Comparison of ENCODE assay signal across 9 mouse cellular contexts in the genomic region with DNA sequence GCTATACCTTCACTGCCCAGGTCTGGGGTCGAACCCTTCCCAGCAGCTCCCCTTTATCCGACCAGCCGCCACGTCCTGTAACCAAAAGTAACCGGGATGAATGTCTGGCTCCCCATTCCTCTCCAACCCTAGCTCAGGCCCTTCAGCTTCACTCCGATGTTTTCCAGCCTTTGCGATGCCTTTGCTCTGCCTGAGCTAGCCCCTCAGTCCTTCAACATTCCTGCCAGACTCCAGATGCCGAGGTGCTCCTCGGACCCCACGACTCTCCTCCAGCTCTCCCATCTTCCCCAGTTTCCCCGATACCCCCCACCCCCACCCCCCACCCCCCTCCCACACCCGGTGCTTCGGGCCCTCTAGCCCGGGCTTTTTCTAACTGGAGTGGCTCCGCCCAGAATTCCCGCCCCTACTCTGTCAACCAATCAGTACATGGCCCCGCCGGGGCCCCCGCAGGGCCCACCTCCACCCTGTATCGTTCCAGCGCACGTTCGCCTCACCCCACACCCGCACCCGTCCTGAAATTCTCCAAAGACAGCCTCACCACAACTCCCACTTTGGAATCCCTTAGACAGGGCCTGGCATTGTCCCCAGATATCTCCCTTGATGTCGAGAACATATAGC. TPM values are rescaled to one million over a fixed set of nuclear protein-coding genes. Genes with fewer than 3 reads are reported as not detected.
DNase-seq lines count a peak whose midpoint lies in the region; ATAC-seq and TF ChIP-seq lines count a peak whose summit lies in the region.
"Had no signal": no experiment of that assay in that cellular context is flagged by ENCODE, and none has a peak within 500 bp of the region (broad histone marks: within the 10 kb centered on the region; RNA-seq: fewer than 3 reads in every experiment).

No protein-coding gene starts in this region.

- peak; percentile 72 for ATAC-seq in heart, embryonic 12.5 days (ENCODE audit: insufficient number of reproducible peaks, low FRiP score)
- peak; percentile 61 for ATAC-seq in heart, postnatal 0 days (ENCODE audit: insufficient read depth, low read depth)
- ATAC-seq in liver, embryonic 16.5 days (ENCODE audit: low read depth), result peak; percentile 67
- ATAC-seq: Patski had no signal

- no peaks in the 10 kb centered on the region for H3K27me3 ChIP-seq in heart, embryonic 12.5 days (replicated peaks)
- H3K27me3 ChIP-seq in heart, postnatal 0 days (ENCODE audit: control insufficient read depth, insufficient read depth, low read length), result no peaks in the 10 kb centered on the region
- H3K27me3 ChIP-seq in liver, embryonic 16.5 days (ENCODE audit: control insufficient read depth, insufficient read depth, low read depth, low read length), result no peaks in the 10 kb centered on the region; the same call in 1 of the 2 replicates

- peak overlapping the region; percentile 98 for H3K27ac ChIP-seq in heart, embryonic 12.5 days (ENCODE audit: poor library complexity, severe bottlenecking)
- peak overlapping the region; percentile 51 for H3K27ac ChIP-seq in heart, postnatal 0 days (ENCODE audit: low read depth)
- peak overlapping the region; percentile 72 for H3K27ac ChIP-seq in liver, embryonic 16.5 days (ENCODE audit: low read length)

- WGBS in heart, embryonic 12.5 days, result 45% methylated on average over 26 of the region's 26 CpGs
- WGBS in heart, postnatal 0 days, result 38% methylated on average over 26 of the region's 26 CpGs
- WGBS in liver, embryonic 16.5 days (ENCODE audit: insufficient replicate concordance), result 37% methylated on average over 26 of the region's 26 CpGs

- DNase-seq in heart, adult 8-10 months (ENCODE audit: low spot score), result no peak
- peak; percentile 68 for DNase-seq in embryo, embryonic 9.5 days (ENCODE audit: extremely low spot score)
- DNase-seq in heart, postnatal 0 days (ENCODE audit: low spot score), result peak; percentile 38
- peak; percentile 28 for DNase-seq in testis, postnatal 14 days (ENCODE audit: low spot score)
- no peak for DNase-seq in right cerebral cortex, postnatal 36 days (ENCODE audit: low spot score in 2 of 2)
- no peak for DNase-seq in spleen, adult 18-20 months

- no peak for TF ChIP-seq EP300 in heart, postnatal 0 days (IDR thresholded peaks at IDR 0.05; ENCODE audit: low read depth)

- peaks cover 19% of the 10 kb centered on the region for H3K9me3 ChIP-seq in heart, embryonic 12.5 days (replicated peaks)
- peaks cover 5% of the 10 kb centered on the region; the same call in 1 of the 2 replicates for H3K9me3 ChIP-seq in heart, postnatal 0 days (replicated peaks; ENCODE audit: control insufficient read depth, low read length)
- H3K9me3 ChIP-seq in liver, embryonic 16.5 days (replicated peaks; ENCODE audit: control insufficient read depth, low read length), result peaks cover 2% of the 10 kb centered on the region; the same call in 1 of the 2 replicates

- TF ChIP-seq CTCF in heart, postnatal 0 days (IDR thresholded peaks at IDR 0.05; ENCODE audit: low read depth), result no peak

- H3K36me3 ChIP-seq in heart, embryonic 12.5 days, result 0 out of 2 replicates have a peak, but pooled peaks cover 7% of the 10 kb centered on the region
- H3K36me3 ChIP-seq in heart, postnatal 0 days (replicated peaks; ENCODE audit: control insufficient read depth, insufficient read depth, low read length), result no peaks in the 10 kb centered on the region
- no peaks in the 10 kb centered on the region for H3K36me3 ChIP-seq in liver, embryonic 16.5 days (ENCODE audit: control insufficient read depth, insufficient read depth)

- peak overlapping the region; percentile 56 for H3K4me3 ChIP-seq in heart, embryonic 12.5 days
- peak overlapping the region; percentile 44 for H3K4me3 ChIP-seq in heart, postnatal 0 days (ENCODE audit: low read depth, low read length)
- peak overlapping the region; percentile 35 for H3K4me3 ChIP-seq in liver, embryonic 16.5 days (ENCODE audit: low read depth, low read length)

- peaks cover 46% of the 10 kb centered on the region for H3K4me1 ChIP-seq in heart, embryonic 12.5 days (replicated peaks)
- H3K4me1 ChIP-seq in heart, postnatal 0 days (ENCODE audit: control insufficient read depth, insufficient read depth), result peaks cover 22% of the 10 kb centered on the region
- H3K4me1 ChIP-seq in liver, embryonic 16.5 days (ENCODE audit: control insufficient read depth, low read depth, low read length), result no peaks in the 10 kb centered on the region; the same call in 1 of the 2 replicates

- peak overlapping the region; percentile 89 for H3K9ac ChIP-seq in heart, embryonic 12.5 days
- H3K9ac ChIP-seq in heart, postnatal 0 days (replicated peaks; ENCODE audit: low read depth, low read length), result peak overlapping the region; percentile 49
- H3K9ac ChIP-seq in liver, embryonic 16.5 days (ENCODE audit: low read depth, low read length), result peak overlapping the region; percentile 27; the same call in 1 of the 2 replicates

- peak overlapping the region; percentile 67 for H3K4me2 ChIP-seq in heart, embryonic 12.5 days
- H3K4me2 ChIP-seq in heart, postnatal 0 days (ENCODE audit: low read depth, low read length), result peak overlapping the region; percentile 63
- H3K4me2 ChIP-seq in liver, embryonic 16.5 days (ENCODE audit: low read depth, low read length), result peak overlapping the region; percentile 30; the same call in 1 of the 2 replicates

RNA-seq across cellular contexts. Expression of a gene that starts 45.4 kb away (rescaled TPM):
- 12.0 and 15.2 TPM in 2 replicates for polyA plus RNA-seq in heart, embryonic 12.5 days (2016; fragmentation: Nextera tagmentation; extraction: Ambion mirVana)
- total RNA-seq in heart, adult 8-10 months (2022), result 10 to 100 TPM in 2 of 4 experiments, 1 to 10 TPM in 1, under 1 TPM in 1; 0.90 to 35.4 (median 16.1) TPM
- 87.2 and 90.9 TPM in 2 replicates for total RNA-seq in heart, postnatal 0 days (2014; rRNA removed; ENCODE audit: low replicate concordance)
- polyA plus RNA-seq in heart, postnatal 0 days (2015; fragmentation: Nextera tagmentation; extraction: Ambion mirVana), result 14.9 TPM in 2 replicates
- polyA plus RNA-seq in liver, embryonic 16.5 days (2015; fragmentation: Nextera tagmentation; extraction: Ambion mirVana), result 10.9 and 11.4 TPM in 2 replicates

Comparison
In these comparisons a context has a peak if more than half of its experiments do, and no peak if none do; other contexts are left out.
1. DNase-seq: peak in embryo, embryonic 9.5 days (single experiment), heart, postnatal 0 days (single experiment) and testis, postnatal 14 days (single experiment); none in heart, adult 8-10 months (single experiment), right cerebral cortex, postnatal 36 days (0 of 2) and spleen, adult 18-20 months (0 of 2).
2. H3K9ac ChIP-seq: peak in every context shown above with its lines; median percentile 89 in heart, embryonic 12.5 days; 49 in heart, postnatal 0 days; 27 in liver, embryonic 16.5 days.
3. Peak in every context shown above with its lines, with median percentiles within 50 percentile points of each other: ATAC-seq, H3K27ac ChIP-seq, H3K4me2 ChIP-seq and H3K4me3 ChIP-seq.